Mouse (Mus musculus) midbrain, embryonic 16.5 days (tissue): ENCODE data around the gene Tbata. TPM values are rescaled to one million over a fixed set of nuclear protein-coding genes. Genes with fewer than 3 reads are reported as not detected.

ENCODE experiments used
- ATAC-seq: fragments of 200-750 bp; cut with Nextera tagmentation; 2 replicates; pipeline ENCODE4 v1.8.0; 2017; ENCODE audit warnings: moderate TSS enrichment
- H3K27ac ChIP-seq: fragments of 300-500 bp; sonication (generic); 2 replicates; pipeline ENCODE4 v1.5.1; 2014; ENCODE audit warnings: mild to moderate bottlenecking, low read length, mixed read lengths
- H3K27me3 ChIP-seq: fragments of 300-500 bp; sonication (generic); 2 replicates; pipeline ENCODE4 v1.6.1; 2014; ENCODE audit warnings: low read depth, low read length, mixed read lengths; ENCODE audit not compliant: control insufficient read depth, insufficient read depth
- H3K36me3 ChIP-seq: fragments of 300-500 bp; sonication (generic); 2 replicates; pipeline ENCODE4 v1.6.1; 2014; ENCODE audit warnings: mild to moderate bottlenecking, low read length, moderate library complexity, mixed read lengths; ENCODE audit not compliant: control insufficient read depth, insufficient read depth
- H3K4me1 ChIP-seq: fragments of 300-500 bp; sonication (generic); 2 replicates; pipeline ENCODE4 v1.6.1; 2014; ENCODE audit warnings: mild to moderate bottlenecking, low read length, mixed read lengths; ENCODE audit not compliant: control insufficient read depth, insufficient read depth
- H3K4me2 ChIP-seq: fragments of 300-500 bp; sonication (generic); 2 replicates; pipeline ENCODE4 v1.6.1; 2014; ENCODE audit warnings: mild to moderate bottlenecking, low read length, mixed read lengths
- H3K4me3 ChIP-seq: fragments of 300-500 bp; sonication (generic); 2 replicates; pipeline ENCODE4 v1.5.1; 2014; ENCODE audit warnings: low read depth, mild to moderate bottlenecking, low read length, moderate library complexity, mixed read lengths
- H3K9ac ChIP-seq: fragments of 300-500 bp; sonication (generic); 2 replicates; pipeline ENCODE4 v1.6.1; 2014; ENCODE audit warnings: low read depth, low read length, mixed read lengths
- H3K9me3 ChIP-seq: fragments of 300-500 bp; sonication (generic); replicated peaks from 2 replicates; pipeline ENCODE4 v1.6.1; 2014; ENCODE audit warnings: mild to moderate bottlenecking, low read length, mixed read lengths; ENCODE audit not compliant: control insufficient read depth, poor library complexity, severe bottlenecking
- WGBS: fragments of 180-500 bp; shearing (Covaris S2); extraction: QIAGEN DNeasy Blood & Tissue Kit; methylation state at CpG from one replicate; pipeline ENCODE4 v1.1.7; 2014; 5-methylcytosine and 5-hydroxymethylcytosine counted together
- polyA plus RNA-seq: library from polyadenylated mRNA; unstranded; fragments of >200 nt; fragmentation: Nextera tagmentation; extraction: Ambion mirVana; gene quantifications from 2 replicates; pipeline ENCODE4 v1.2.1, GENCODE M21; 2015

Gene Tbata
- polyA plus RNA-seq, 1 experiment from 2014 or later, result 0.16 TPM

- H3K4me2 ChIP-seq, result no peak overlapping the region
- 0 out of 2 replicates have a peak, but pooled peaks cover 2% of the 10 kb centered on the region for H3K9me3 ChIP-seq
- H3K36me3 ChIP-seq, result no peaks in the 10 kb centered on the region
- WGBS, result 96% methylated on average over 6 of the region's 6 CpGs
- no peak overlapping the region for H3K27ac ChIP-seq
- no peak for ATAC-seq
- H3K27me3 ChIP-seq, result no peaks in the 10 kb centered on the region; the same call in 1 of the 2 replicates
- H3K4me1 ChIP-seq, result no peaks in the 10 kb centered on the region
- no peak overlapping the region for H3K4me3 ChIP-seq
- no peak overlapping the region for H3K9ac ChIP-seq
These were observed 43.9 kb downstream of the Tbata start for GRCm38 (mm10) chr10:61215658-61216057.

- Histone ChIP-seq H3K27me3 (no peaks in the 10 kb centered on the region; the same call in 1 of the 2 replicates), H3K4me2 (no peak overlapping the region), H3K9ac (no peak overlapping the region), H3K27ac (no peak overlapping the region), H3K4me3 (no peak overlapping the region), H3K4me1 (no peaks in the 10 kb centered on the region), H3K9me3 (0 out of 2 replicates have a peak, but pooled peaks cover 2% of the 10 kb centered on the region), H3K36me3 (no peaks in the 10 kb centered on the region)
- 98% methylated on average over 4 of the region's 4 CpGs for whole genome bisulfite sequencing
- no peak for ATAC-seq
These were observed 44.4 kb downstream of the Tbata start for GRCm38 (mm10) chr10:61216163-61216562.

- H3K36me3 ChIP-seq, result no peaks in the 10 kb centered on the region
- no peak overlapping the region for H3K4me2 ChIP-seq
- 90% methylated on average over 4 of the region's 4 CpGs for WGBS
- H3K27me3 ChIP-seq, result no peaks in the 10 kb centered on the region
- no peak overlapping the region for H3K27ac ChIP-seq
- H3K9ac ChIP-seq, result no peak overlapping the region
- H3K4me1 ChIP-seq, result no peaks in the 10 kb centered on the region
- 0 out of 2 replicates have a peak, but pooled peaks cover 2% of the 10 kb centered on the region for H3K9me3 ChIP-seq
- ATAC-seq, result no peak
- no peak overlapping the region for H3K4me3 ChIP-seq
These were observed 47.6 kb downstream of the Tbata start for GRCm38 (mm10) chr10:61219318-61219717.

DNA sequence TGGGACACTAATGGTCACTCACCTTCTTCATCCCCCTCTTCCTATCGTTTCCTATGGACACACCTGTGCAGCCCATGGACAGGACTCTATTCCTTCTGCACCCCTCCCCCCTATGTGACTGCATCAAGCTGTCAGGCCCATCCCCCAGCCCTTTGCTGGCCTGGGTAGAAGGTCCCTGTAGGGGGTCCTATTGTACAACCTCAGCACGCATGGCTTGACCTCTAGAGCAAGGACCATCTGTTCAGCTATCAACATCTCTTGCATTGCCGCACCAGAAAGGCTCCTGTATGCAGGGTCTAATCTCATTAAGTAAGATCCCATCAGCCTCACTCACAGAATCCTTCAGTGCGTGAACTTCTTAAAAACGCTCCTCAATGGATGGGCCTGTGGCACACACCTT is 53.9 kb downstream of the Tbata start:
- Histone ChIP-seq H3K4me3 (no peak overlapping the region), H3K9me3 (no peaks in the 10 kb centered on the region), H3K4me2 (no peak overlapping the region), H3K27ac (no peak overlapping the region), H3K36me3 (no peaks in the 10 kb centered on the region), H3K27me3 (no peaks in the 10 kb centered on the region), H3K9ac (no peak overlapping the region), H3K4me1 (no peaks in the 10 kb centered on the region)
- 51% methylated on average over 5 of the region's 5 CpGs for WGBS
- ATAC-seq, result no peak

DNA sequence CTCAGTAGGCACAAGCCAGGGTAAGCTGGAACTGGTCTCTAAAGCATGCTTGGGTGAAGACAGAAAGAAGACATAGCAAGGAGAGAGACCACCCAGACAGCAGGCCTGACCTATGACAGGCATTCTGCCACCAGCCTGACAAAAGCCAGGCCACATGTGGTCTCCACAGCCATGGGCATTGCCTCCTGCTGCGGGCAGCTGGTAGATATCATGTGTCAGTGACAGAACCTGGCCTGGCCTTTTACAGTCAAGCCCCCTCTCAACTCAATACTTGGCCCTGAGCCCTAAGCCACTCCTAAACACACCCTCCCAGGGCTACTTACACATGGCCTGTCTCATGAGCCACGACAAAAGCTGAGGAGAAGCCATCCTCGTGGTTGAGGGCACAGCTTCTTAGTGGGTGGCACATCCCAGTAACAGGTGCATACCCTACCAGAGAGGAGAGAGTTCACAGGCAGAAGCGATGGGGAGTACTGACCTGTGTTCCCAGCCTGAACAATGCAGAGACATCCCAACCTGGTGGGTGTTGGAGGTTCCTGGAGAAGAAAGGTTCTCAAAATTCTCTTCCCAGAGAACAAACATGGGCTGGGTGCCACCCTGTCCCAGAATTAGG is 55.1 kb downstream of the Tbata start:
- no peaks in the 10 kb centered on the region for H3K9me3 ChIP-seq
- H3K4me1 ChIP-seq, result no peaks in the 10 kb centered on the region
- no peaks in the 10 kb centered on the region for H3K27me3 ChIP-seq
- 69% methylated on average over 4 of the region's 4 CpGs for WGBS
- no peak overlapping the region for H3K9ac ChIP-seq
- no peak for ATAC-seq
- H3K4me3 ChIP-seq, result no peak overlapping the region
- no peaks in the 10 kb centered on the region for H3K36me3 ChIP-seq
- no peak overlapping the region for H3K27ac ChIP-seq
- no peak overlapping the region for H3K4me2 ChIP-seq

DNA sequence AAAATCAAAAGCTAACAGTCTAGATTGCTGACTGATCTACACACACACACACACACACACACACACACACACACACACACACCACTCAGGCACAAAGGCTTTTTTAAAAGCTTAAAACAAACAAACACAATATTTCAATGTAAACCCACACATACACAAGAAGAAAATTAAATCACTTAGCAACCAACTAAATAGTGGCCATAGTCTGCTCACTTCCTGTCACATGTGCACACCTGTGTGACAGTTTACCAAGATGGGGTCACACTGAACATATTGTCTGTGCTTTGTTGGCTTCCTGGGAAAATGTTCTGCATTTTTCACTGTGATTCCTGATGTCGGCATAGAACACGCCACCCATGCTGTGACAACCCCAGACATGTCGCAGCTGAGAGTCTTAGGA is 60.0 kb downstream of the Tbata start:
- Histone ChIP-seq H3K27me3 (no peaks in the 10 kb centered on the region), H3K9ac (no peak overlapping the region), H3K27ac (no peak overlapping the region), H3K4me2 (no peak overlapping the region), H3K4me1 (no peaks in the 10 kb centered on the region; the same call in 1 of the 2 replicates), H3K4me3 (no peak overlapping the region), H3K36me3 (no peaks in the 10 kb centered on the region), H3K9me3 (no peaks in the 10 kb centered on the region)
- ATAC-seq, result no peak
- 80% methylated on average over 3 of the region's 3 CpGs for WGBS

- WGBS, result 16% methylated on average over 6 of the region's 7 CpGs
- Histone ChIP-seq H3K27ac (no peak overlapping the region), H3K4me3 (no peak overlapping the region), H3K4me1 (no peaks in the 10 kb centered on the region; the same call in 1 of the 2 replicates), H3K9ac (no peak overlapping the region), H3K36me3 (no peaks in the 10 kb centered on the region), H3K4me2 (no peak overlapping the region), H3K9me3 (no peaks in the 10 kb centered on the region), H3K27me3 (no peaks in the 10 kb centered on the region)
- peak; percentile 66 for ATAC-seq
These were observed 61.3 kb downstream of the Tbata start for GRCm38 (mm10) chr10:61232858-61233567.

DNA sequence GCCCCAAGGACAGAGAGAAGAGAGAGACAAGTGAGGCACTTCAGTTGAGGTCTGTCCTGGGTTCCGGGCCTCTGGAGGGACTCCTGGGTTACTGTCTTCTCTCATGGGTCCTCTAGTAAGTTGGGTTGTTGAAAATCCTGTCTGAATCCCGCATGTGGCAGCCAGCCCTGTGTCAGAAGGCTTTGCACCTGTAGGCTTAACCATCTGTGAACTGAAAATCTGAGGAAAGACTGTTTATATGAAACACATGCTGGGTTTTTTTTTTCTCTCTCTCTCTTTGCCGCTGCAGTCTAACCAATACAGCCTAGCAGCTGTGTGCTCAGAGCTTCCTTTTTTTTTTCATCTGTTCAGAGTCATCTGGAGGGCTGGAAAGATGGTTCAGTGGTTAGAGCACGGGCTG is 62.6 kb downstream of the Tbata start:
- 84% methylated on average over 4 of the region's 4 CpGs for WGBS
- no peak for ATAC-seq
- Histone ChIP-seq H3K36me3 (no peaks in the 10 kb centered on the region), H3K27me3 (no peaks in the 10 kb centered on the region), H3K4me2 (no peak overlapping the region), H3K4me3 (no peak overlapping the region), H3K27ac (no peak overlapping the region), H3K9ac (no peak overlapping the region), H3K9me3 (no peaks in the 10 kb centered on the region), H3K4me1 (no peaks in the 10 kb centered on the region; the same call in 1 of the 2 replicates)

- Histone ChIP-seq H3K27ac (no peak overlapping the region), H3K9me3 (no peaks in the 10 kb centered on the region), H3K27me3 (no peaks in the 10 kb centered on the region), H3K36me3 (no peaks in the 10 kb centered on the region), H3K4me1 (no peaks in the 10 kb centered on the region; the same call in 1 of the 2 replicates), H3K4me3 (no peak overlapping the region), H3K4me2 (no peak overlapping the region), H3K9ac (no peak overlapping the region)
- 91% methylated on average over 6 of the region's 6 CpGs for WGBS
- ATAC-seq, result no peak
These were observed 64.0 kb downstream of the Tbata start for GRCm38 (mm10) chr10:61235677-61236267.
